Mouse (Mus musculus): Measurements from ENCODE around the gene Slc35f1.

GRCm38 (mm10) chr10:53035202-53035601, 344.9 kb downstream of the Slc35f1 start:
- no peak for TF ChIP-seq CTCF (conservative IDR thresholded peaks at IDR 0.05; ENCODE audit: insufficient read depth, insufficient read length, low read depth, low read length)
- no peak for TF ChIP-seq POLR2A (IDR thresholded peaks at IDR 0.05; ENCODE audit: low read depth, low read length)
